Mouse (Mus musculus): Measurements from ENCODE around the gene Dbn1. TPM values are rescaled to one million over a fixed set of nuclear protein-coding genes. Genes with fewer than 3 reads are reported as not detected.

The Dbn1 gene
- total RNA-seq, 2 experiments from 2014 or later = 7.7 TPM

DNA sequence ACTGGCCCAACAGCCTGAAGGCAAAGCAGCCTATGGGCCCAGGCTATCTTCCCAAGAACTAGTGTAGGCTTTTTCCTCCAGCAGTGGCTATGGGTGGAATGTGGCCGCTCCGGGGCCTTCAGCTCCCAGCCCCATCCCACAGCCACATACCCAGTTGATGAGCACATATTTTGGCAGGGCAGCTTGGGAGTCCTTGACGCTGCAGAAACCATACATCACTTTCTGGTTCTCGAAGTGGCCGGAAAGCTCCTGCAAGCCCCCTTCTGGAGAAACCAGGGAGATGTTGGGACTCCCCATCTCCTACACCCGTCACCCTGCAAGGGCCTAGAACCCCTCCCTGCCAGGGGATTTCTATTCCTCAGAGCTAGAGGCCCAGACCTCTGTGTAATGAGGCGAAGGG is 5.4 kb downstream of the Dbn1 start:
- no peak for DNase-seq
- intact Hi-C loops (cut with DNase I) = no loop called here

DNA sequence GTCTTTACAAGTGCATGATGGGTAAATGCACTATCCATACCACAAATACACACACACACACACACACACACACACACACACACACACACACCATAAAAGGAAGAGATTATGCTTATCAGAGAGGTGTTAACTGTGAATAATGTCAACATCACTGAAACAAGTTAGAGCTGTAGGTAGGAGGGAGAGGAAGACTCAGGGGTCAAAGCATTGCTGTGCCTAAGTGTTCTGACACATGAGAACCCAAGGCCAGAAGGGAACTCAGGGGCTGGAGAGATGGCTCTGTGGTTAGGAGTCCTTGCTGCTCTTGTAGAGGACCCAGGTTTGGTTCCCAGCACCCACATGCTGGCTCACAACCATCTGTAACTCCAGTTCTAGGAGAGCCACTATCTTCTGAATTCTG is 8.0 kb downstream of the Dbn1 start:
- intact Hi-C loops (cut with DNase I) = no loop called here
- DNase-seq = no peak

DNA sequence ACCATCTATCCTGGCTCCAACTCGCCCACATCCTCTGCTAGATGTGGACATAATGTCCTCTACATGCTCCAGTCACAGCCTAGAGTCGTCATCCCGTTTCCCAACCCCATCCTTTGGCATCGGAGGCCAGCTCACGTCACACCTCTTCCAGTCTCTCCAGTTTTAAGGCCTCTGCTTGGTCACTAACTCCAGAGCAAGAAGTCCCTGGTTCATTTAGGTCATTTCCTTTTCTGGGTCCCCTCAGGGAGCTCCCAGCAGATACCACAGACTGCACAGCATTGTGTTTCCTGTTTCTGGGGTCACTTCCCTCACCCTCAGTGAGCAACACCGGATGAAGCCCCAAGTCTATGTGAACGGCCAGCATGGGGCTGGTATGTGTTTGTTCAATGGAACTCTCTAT is 8.9 kb downstream of the Dbn1 start:
- DNase-seq = no peak
- intact Hi-C loops (cut with DNase I) = no loop called here

DNA sequence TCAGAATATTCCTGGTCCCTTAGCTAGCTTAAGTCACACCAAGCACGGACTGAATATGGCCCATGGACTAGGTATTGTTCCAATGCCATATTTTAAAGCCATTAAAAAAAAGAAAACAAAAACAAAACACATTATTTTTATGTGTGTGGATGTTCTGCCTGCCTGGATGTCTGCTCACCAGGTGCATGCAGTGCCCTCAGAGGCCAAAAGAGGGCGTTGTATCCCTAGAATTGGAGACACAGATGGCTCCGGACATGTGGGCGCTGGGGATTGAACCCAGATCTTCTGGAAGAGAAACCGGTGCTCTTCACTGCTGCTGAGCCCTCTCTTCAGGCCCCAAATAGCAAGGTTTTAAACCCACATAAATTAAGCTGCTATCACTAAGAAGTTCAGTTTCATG is 9.9 kb downstream of the Dbn1 start:
- no peak for DNase-seq
- intact Hi-C loops (cut with DNase I) = no loop called here

DNA sequence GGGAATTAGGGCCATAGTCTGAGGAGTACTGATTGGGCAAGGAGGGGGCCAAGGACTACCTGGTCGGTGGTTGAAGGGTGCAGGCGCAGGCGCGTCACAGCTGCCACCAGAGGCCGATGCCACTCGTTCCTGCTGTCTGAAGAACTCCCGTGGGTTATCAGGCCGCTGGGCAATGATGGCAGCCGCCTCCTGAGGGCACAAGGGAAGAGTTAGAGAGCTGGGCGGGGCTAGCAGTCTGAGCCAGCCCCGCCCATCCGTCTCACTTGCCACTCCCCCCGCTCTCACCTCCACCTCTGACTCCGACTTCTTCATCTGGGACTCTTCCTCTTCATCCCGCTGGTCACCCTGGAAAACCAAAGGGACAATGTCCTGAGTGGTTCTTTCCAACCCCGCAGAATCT is 10.4 kb downstream of the Dbn1 start:
- no peak for DNase-seq
- intact Hi-C loops (cut with DNase I) = no loop called here

DNA sequence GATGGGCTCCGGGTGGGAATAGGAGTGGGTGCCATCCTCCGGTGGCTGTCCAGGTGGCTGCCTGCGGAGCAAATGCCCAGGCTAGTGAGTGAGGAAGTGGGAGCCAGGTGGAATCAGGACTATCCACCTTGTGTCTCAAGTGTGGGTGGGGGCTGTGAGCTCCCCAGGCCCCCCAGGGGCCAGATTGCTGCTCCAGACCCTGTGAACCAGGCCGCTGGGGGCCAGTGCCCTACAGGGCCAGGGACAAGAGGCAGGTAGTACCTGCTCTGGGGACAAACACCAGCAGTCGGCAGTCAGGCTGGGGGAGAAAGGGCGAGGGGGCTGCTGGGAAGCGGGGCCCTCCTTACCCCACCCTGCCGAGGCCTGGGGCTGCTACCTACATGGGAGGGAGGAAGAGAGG is 11.7 kb downstream of the Dbn1 start:
- intact Hi-C loops (cut with DNase I) = no loop called here
- DNase-seq = no peak

DNA sequence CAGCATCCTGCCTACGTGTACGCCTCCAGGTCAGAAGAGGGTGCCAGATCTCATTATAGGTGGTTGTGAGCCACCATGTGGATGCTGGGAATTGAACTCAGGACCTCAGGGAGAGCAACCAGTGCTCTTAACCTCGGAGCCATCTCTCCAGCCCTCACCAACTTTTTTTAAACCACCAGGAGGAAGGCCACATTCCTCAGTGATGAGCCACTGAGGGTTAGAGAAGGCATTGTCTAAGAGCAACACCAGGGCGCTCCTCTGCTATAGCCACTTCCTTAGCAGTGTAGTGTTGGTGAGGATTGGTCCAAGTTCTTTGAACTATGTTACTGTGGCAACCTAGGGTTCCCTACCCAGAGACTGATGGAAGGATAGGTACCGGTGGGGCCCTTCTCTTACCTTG is 12.2 kb downstream of the Dbn1 start:
- intact Hi-C loops (cut with DNase I) = loop anchor here (2.0 kb wide), 1 partner anchor 39 kb away; no protein-coding TSS in a partner anchor
- DNase-seq = no peak

DNA sequence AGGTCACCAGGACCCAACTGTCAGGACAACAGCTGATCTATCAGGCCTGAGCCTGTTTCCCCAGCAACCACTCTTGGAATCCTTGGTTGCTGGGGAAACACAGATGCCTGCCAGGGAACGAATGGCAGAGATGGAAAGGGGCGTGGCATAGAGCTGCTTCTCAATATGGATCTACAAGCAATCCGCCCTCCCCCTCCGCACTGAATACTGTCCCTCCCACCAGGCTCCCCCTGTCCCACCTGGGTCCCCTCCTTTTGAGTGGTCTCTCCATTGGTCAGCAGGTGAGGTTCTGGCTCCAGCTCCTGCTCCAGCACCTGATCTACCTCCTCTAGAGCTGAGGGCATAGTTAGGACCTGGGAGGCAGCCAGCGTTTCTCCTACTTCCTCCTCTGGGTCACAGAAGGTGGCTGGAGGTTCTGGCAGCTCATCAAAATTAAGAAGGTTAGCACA is 13.3 kb downstream of the Dbn1 start:
- no peak for DNase-seq
- intact Hi-C loops (cut with DNase I) = loop anchor here (2.0 kb wide), 1 partner anchor 40 kb away; no protein-coding TSS in a partner anchor

DNA sequence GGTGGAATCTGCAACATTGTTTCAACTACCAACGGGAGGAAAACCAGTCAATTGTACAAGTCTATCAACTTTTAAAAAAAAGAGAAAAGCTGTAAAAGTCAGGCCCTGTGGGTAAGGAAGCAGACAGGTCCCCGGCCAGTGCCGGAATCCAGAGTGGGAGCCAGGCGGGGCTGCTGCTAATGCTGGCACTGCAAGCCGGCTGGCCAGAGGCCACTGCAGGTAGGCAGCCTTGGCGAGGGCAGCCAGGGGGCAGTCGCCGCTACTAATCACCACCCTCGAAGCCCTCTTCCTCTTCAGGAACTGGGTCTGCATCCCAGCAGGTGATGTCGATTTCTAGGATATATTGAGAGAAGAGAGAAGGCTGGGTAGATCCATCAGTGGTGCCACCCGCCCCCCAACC is 13.9 kb downstream of the Dbn1 start:
- intact Hi-C loops (cut with DNase I) = loop anchor here (2.0 kb wide), 1 partner anchor 41 kb away; no protein-coding TSS in a partner anchor
- no peak for DNase-seq

DNA sequence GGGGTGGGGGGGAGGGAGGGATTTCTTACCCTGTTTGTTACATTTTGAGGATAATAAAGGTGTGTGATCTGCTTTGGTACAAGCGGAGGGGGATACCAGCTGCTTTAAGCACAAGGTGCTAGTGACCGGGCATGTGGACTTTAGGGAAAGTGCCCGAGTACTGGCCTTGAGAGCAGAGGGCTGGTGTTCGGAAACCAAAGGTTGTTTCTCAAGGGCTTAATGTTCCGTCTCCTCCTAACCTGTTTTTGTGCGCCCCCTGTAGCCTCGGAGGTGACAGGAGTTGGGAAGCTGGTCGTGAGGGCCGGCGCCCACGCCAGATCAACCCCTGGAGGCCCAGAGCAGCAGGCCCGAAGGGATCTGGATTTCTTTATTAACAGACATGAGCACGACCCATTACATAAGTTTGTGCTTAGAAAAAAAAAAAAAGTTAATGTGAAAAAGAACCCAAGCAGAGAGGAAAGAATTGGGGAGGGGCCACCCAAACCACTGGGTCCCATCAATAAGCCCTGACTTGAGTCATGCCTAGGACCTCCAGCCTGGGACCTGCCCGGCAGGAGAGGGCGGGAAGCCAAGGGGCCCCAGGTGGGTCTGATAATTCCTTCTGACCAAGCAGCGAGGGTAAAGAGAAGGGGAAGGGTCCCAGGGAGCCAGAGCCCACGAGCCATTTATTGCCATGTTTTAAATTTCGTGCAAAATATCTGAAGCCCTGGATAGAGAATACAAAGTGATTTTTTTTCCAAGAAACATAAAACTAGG is 14.7 kb downstream of the Dbn1 start:
- DNase-seq = no peak
- intact Hi-C loops (cut with DNase I) = no loop called here

DNA sequence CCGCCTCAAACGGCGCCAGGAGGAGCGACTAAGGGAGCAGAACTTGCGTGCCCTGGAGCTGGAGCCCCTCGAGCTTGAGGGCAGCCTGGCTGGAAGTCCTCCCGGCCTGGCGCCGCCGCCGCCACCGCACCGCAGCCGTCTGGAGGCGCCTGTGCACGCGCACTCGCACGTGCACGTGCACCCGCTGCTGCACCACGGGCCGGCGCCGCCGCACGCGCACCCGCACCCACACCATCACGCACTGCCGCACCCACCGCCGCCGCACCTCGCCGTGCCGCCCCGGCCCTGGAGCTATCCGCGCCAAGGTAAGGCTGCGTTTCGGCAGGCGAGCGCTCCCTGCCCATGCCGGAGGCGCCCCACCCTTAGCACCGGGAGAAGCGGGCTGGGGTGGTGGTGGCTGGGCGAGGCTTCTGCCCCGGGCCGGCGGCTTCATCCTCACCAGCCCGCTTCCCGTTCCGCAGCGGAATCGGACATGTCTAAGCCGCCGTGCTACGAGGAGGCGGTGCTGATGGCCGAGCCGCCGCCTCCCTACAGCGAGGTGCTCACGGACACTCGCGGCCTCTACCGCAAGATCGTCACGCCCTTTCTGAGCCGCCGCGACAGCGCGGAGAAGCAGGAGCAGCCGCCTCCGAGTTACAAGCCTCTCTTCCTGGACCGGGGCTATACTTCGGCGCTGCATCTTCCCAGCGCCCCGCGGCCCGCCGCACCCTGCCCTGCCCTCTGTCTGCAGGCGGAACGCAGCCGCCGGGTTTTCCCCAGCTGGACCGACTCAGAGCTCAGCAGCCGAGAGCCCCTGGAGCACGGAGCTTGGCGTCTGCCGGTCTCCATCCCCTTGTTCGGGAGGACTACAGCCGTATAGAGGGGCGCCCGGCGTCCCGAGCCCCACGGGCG is 15.5 kb downstream of the Dbn1 start:
- intact Hi-C loops (cut with DNase I) = no loop called here

DNA sequence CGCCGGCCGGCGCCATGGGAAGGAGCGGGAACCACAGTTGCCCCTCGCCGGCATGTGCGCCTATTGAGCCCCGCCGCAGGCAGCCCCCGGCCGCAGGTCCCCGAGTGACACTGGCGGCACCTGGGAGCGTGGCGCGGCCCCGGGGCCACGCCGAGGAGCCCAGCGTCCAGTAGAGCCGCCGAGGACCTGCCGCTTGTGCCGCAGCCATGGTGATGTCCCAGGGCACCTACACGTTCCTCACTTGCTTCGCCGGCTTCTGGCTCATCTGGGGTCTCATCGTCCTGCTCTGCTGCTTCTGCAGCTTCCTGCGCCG is 16.1 kb downstream of the Dbn1 start:
- no peak for DNase-seq
- intact Hi-C loops (cut with DNase I) = no loop called here

More for the DNA sequence above, 15.5 kb downstream of the Dbn1 start:
- peak in 1 of 2 experiments; percentile 41 for DNase-seq

DNA sequence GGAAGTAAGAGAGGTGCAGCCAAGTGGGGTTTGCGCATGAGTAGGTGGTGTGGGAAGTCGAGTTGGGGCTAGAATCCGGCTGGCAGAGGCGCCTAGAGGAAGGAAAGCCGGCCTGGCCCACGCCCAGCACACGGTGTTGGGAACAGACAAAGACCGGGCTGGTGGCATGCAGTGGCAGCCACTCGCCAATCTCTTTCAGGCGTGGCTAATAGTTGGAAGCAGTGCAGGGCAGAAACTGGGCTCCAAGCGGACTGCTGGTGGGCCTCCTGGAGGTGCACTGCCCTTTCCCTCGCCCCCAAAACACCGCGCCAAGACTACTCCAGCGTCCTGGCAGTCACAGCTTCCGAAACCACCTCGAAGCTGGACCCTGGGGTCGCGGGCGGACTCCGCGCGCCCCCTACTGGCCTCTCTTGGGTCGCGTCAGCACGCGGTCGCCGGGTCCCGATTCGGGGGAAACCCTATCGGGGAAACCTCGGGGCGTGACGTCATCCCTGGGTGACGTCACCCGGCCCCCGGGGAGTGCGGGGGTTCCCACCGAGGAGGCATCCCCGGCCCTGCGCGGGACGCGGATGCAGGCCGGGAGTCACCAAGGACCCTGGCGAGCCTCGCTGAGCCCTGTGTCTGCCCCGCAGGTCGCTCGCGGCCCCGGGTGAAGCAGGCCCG is 16.6 kb downstream of the Dbn1 start:
- intact Hi-C loops (cut with DNase I) = no loop called here
- DNase-seq = peak; percentile 81 to 84

DNA sequence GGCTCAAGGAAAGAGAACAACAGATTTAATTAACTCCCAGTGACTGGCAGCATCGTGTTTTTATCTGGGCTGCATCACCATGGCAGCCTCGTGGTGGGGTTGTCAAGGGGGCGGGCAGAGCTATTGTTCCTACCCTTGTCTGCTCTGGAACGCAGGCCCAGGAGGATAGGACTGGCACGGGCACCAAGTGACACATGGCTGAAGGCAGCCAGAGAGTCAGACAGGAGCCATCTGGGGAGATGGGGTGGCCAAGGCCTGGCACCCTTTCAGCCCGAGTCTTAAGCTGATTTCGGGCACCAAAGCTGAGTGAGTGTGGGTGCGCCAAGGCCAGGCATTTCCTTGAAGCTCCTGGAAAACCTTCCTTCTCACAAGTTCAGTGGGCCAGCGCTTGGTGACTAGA is 17.5 kb downstream of the Dbn1 start:
- intact Hi-C loops (cut with DNase I) = no loop called here
- DNase-seq = no peak

DNA sequence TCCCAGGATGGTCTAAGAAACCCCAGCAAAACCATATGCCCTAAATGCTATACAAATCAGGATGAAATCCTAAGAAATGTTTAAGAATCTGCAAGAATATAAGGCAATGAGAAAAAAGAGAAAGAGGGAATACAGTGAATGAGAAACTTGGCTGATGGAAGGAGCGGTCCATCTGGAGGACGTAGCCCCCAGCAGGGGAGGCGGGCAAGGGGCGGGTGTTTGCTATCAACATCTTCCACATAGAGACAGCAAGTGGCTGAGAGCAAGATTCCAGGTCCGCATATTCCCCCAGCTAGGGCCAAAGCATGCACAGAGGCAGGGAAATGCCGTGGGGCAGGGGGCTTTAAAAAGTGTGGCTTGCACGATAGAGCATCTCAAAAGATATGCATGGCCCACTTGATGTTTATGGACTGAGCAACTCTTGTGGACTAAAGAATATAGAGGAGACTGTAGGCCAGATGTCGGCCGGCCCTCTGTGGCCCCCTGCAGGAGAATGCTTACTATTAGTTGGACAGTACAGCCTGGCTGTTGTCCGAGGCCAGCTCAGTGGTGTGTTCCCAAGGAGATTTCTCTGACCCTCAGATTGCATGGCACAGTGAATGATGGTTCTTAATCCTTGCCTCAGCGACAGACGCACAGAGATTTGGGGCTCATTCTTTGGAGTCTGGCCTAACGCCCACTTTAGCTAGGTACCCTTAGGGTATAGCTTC is 18.9 kb downstream of the Dbn1 start:
- intact Hi-C loops (cut with DNase I) = loop anchor here (1.0 kb wide), 1 partner anchor 49 kb away; no protein-coding TSS in a partner anchor
- no peak for DNase-seq

DNA sequence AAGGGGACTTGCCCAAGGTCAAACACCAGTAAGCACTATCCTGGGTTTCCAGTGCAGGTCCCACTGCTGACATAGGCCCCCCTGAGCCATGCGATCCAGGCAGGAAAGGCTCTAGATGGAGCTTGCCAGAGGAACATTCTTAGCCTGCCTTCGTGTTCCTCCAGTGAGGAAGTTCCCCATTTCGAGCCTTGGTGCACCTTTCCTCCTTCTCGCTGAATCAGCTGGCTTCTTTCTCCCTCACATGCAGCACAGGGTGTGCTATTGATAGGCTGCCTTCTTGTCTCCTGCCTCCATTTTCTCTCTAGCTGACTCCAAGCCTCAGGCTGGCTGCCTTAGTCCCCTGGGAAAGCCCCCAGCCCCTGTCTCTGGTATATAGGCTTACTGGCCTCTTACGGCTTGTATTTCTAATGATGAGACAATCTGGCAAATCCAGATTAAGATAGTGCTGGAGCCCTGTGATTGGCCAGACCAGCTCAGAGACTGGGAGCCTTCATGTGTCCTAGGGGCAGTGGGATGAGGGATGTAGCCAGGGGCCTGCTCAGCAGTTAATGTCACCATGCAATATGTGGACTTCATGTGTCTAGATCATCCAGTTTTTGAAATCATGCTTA is 22.0 kb downstream of the Dbn1 start:
- intact Hi-C loops (cut with DNase I) = no loop called here
- no peak for DNase-seq

DNA sequence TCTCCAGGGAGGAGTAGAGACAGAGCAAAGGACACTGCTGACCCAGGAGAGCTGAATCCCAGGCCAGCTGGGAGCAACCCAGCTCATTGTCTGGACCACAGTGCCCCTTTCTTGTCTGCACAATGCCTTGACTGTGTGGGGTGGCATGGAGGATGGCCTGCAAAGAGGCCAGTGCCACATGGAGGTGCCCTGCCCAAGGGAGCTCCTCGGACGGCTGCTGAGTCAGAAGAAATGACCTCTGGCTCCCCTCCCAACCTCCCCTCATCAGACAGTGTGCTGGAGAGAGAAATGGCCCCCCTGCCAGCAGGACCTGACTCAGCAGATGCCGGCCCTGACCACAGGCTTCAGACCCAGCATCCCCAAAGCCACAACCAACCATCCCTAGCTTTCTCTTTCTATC is 22.7 kb downstream of the Dbn1 start:
- peak in 1 of 2 experiments; percentile 18 for DNase-seq
- intact Hi-C loops (cut with DNase I) = no loop called here

DNA sequence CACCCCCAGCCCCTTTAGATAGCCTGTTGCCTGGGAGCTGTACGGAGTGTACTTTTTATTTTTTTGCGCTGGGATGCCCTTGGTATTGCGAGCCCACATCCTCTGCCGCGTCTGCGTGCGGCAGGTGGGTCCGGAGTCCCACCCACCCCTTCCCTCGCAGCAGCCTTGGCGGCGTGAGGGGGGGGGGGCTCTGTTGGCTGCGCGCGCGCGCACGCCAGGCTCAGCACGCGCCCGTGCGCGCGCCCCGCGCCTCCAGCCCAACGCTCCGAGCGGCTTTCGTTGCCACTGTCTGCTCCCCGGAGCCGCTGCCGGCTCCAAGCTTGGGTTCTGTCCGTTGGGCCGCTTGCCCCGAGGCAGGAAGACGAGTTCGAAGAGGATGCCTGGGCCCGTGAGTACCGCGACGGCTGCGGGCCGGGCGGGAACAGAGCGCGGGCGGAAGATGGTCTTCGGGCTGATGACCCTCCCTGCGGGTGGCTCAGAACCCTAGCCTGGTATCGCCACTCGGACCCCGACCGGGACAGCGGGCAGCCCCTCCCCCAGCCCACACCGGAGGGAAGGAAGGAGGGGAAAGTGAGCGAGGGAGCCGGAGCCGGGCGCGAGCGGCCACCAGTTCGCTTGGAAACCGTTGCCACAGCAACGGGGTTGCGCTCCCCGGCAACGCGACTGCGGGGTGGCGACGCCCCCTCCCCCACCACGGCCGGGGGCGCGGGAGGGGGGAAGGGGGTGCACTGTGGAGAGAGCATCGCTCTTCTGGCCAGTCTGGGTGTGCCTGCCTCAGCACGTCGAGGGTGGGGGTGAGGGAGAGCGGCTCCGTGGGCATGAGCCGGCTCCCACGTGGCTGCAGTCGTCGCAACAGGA is 23.7 kb downstream of the Dbn1 start, which contains the start of gene Prr7:
TSS of gene Prr7 (plus strand) at position 241 of the 858 bp plus-strand sequence.
- DNase-seq = peak in 1 of 2 experiments; percentile 39
- intact Hi-C loops (cut with DNase I) = no loop called here
